In the genomic region with DNA sequence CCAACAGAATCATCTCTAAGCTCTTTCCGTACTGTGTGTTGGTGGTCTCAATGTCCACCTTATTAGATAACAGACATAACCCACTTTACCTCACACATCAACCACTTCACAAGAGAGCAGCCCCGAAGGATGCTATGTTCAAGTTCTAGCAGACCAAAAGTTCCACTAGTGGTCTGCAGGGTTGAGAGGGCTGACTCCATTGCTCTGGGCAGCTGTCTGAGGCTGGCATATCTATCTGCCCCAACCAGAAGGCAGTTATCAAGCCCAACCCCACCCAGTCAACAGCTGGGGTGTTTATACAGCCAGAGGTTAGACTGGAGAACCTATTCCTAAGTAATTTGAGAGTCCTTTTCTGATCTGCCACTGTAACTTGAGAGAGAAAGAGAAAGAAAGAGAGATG, we compare ENCODE assay signal across 13 mouse cellular contexts. TPM values are rescaled to one million over a fixed set of nuclear protein-coding genes. Genes with fewer than 3 reads are reported as not detected.
A peak's percentile ranks its signal among the peaks of the same experiment; 100 is the strongest.
DNase-seq lines count a peak whose midpoint lies in the region; ATAC-seq and TF ChIP-seq lines count a peak whose summit lies in the region.
"Had no signal": no experiment of that assay in that cellular context is flagged by ENCODE, and none has a peak within 500 bp of the region (broad histone marks: within the 10 kb centered on the region; RNA-seq: fewer than 3 reads in every experiment).

No protein-coding gene starts in this region.

- no peak overlapping the region for H3K4me2 ChIP-seq in hindbrain, embryonic 13.5 days
- no peak overlapping the region for H3K4me2 ChIP-seq in hindbrain, postnatal 0 days (ENCODE audit: low read depth, low read length)
- no peak overlapping the region for H3K4me2 ChIP-seq in forebrain, embryonic 11.5 days (ENCODE audit: low read depth, low read length, severe bottlenecking)
- H3K4me2 ChIP-seq: limb, embryonic 15.5 days had no signal

- no peak for TF ChIP-seq CTCF in hindbrain, postnatal 0 days (IDR thresholded peaks at IDR 0.05; ENCODE audit: low read depth)
- no peak for TF ChIP-seq CTCF in MEL (IDR thresholded peaks at IDR 0.05 in 2 of 3, conservative IDR thresholded peaks at IDR 0.05 in 1 of 3; ENCODE audit: control insufficient read depth in 1 of 3, insufficient read depth in 1 of 3, low read depth in 2 of 3, low read length in 3 of 3, poor library complexity in 1 of 3, severe bottlenecking in 1 of 3)

- no peaks in the 10 kb centered on the region for H3K9me3 ChIP-seq in hindbrain, embryonic 13.5 days
- no peaks in the 10 kb centered on the region for H3K9me3 ChIP-seq in hindbrain, postnatal 0 days (ENCODE audit: low read length)
- no peaks in the 10 kb centered on the region for H3K9me3 ChIP-seq in MEL (replicated peaks; ENCODE audit: insufficient read depth, low read length)
- H3K9me3 ChIP-seq in erythroblast, embryonic 14.5 days (ENCODE audit: control insufficient read depth, low read length): no peaks in the 10 kb centered on the region
- H3K9me3 ChIP-seq in forebrain, embryonic 11.5 days (ENCODE audit: control insufficient read depth, low read length): no peaks in the 10 kb centered on the region
- H3K9me3 ChIP-seq: limb, embryonic 15.5 days had no signal

- no peak overlapping the region for H3K9ac ChIP-seq in hindbrain, embryonic 13.5 days
- H3K9ac ChIP-seq in hindbrain, postnatal 0 days (replicated peaks; ENCODE audit: low read length): no peak overlapping the region
- H3K9ac ChIP-seq in MEL (ENCODE audit: control insufficient read depth, low read depth, low read length, poor library complexity, severe bottlenecking): no peak overlapping the region
- H3K9ac ChIP-seq in forebrain, embryonic 11.5 days (ENCODE audit: low read length): no peak overlapping the region
- H3K9ac ChIP-seq: limb, embryonic 15.5 days had no signal

- H3K4me1 ChIP-seq in hindbrain, embryonic 13.5 days (replicated peaks): peaks cover 48% of the 10 kb centered on the region
- H3K4me1 ChIP-seq in hindbrain, postnatal 0 days (ENCODE audit: insufficient read depth, low read length): 0 out of 2 replicates have a peak, but pooled peaks cover 2% of the 10 kb centered on the region
- peaks cover 25 to 62% of the 10 kb centered on the region in 2 experiments for H3K4me1 ChIP-seq in MEL (ENCODE audit: control insufficient read depth in 1 of 2, insufficient read depth in 2 of 2, low read length in 2 of 2)
- H3K4me1 ChIP-seq in erythroblast, embryonic 14.5 days (ENCODE audit: control insufficient read depth): peaks cover 95% of the 10 kb centered on the region
- H3K4me1 ChIP-seq in forebrain, embryonic 11.5 days (replicated peaks; ENCODE audit: control insufficient read depth, insufficient read depth, low read length): peaks cover 2% of the 10 kb centered on the region; the same call in 1 of the 2 replicates

- peak overlapping the region; percentile 77; the same call in 1 of the 2 replicates for H3K27ac ChIP-seq in hindbrain, embryonic 13.5 days
- no peak overlapping the region for H3K27ac ChIP-seq in hindbrain, postnatal 0 days
- H3K27ac ChIP-seq in MEL (ENCODE audit: control insufficient read depth, low read depth, low read length): peak overlapping the region; percentile 60
- H3K27ac ChIP-seq in forebrain, embryonic 11.5 days (ENCODE audit: low read depth, low read length): no peak overlapping the region; the same call in 1 of the 2 replicates
- H3K27ac ChIP-seq: limb, embryonic 15.5 days had no signal

- H3K4me3 ChIP-seq in hindbrain, embryonic 13.5 days: no peak overlapping the region
- H3K4me3 ChIP-seq in hindbrain, postnatal 0 days (ENCODE audit: low read length): no peak overlapping the region
- H3K4me3 ChIP-seq in MEL (ENCODE audit: control insufficient read depth in 1 of 2, insufficient read depth in 1 of 2, low read depth in 2 of 2, low read length in 2 of 2): no peak overlapping the region
- peak overlapping the region; percentile 58 for H3K4me3 ChIP-seq in erythroblast, embryonic 14.5 days (replicated peaks)
- no peak overlapping the region for H3K4me3 ChIP-seq in forebrain, embryonic 11.5 days (ENCODE audit: low read depth, low read length)
- H3K4me3 ChIP-seq: limb, embryonic 15.5 days had no signal

- H3K36me3 ChIP-seq in hindbrain, embryonic 13.5 days: no peaks in the 10 kb centered on the region
- H3K36me3 ChIP-seq in hindbrain, postnatal 0 days (ENCODE audit: insufficient read depth, low read length): no peaks in the 10 kb centered on the region
- H3K36me3 ChIP-seq in MEL (ENCODE audit: control insufficient read depth in 1 of 2, insufficient read depth in 2 of 2, low read length in 2 of 2): peaks cover 0 to 43% of the 10 kb centered on the region in 2 experiments; a peak in 2 of 4 replicates
- H3K36me3 ChIP-seq in erythroblast, embryonic 14.5 days (ENCODE audit: control insufficient read depth): peaks cover 77% of the 10 kb centered on the region
- no peaks in the 10 kb centered on the region for H3K36me3 ChIP-seq in forebrain, embryonic 11.5 days (ENCODE audit: control insufficient read depth, insufficient read depth, low read length)
- H3K36me3 ChIP-seq: limb, embryonic 15.5 days had no signal

- 93% methylated on average over 2 of the region's 2 CpGs for WGBS in hindbrain, embryonic 13.5 days
- WGBS in hindbrain, postnatal 0 days: 93% methylated on average over 2 of the region's 2 CpGs
- 85% methylated on average over 2 of the region's 2 CpGs for WGBS in forebrain, embryonic 11.5 days

- no peak for ATAC-seq in hindbrain, embryonic 13.5 days (ENCODE audit: low FRiP score)
- ATAC-seq in hindbrain, postnatal 0 days: no peak
- peak; percentile 51 for ATAC-seq in megakaryocyte-erythroid progenitor cell, adult 5-6 weeks (replicated peaks; ENCODE audit: low FRiP score, low TSS enrichment, poor library complexity, severe bottlenecking)
- no peak for ATAC-seq in forebrain, embryonic 11.5 days (replicated peaks; ENCODE audit: low FRiP score)
- no peak for ATAC-seq in CD4-positive, CD25-positive, alpha-beta regulatory T cell, adult 4 months

- H3K27me3 ChIP-seq in hindbrain, embryonic 13.5 days: peaks cover 34% of the 10 kb centered on the region
- no peaks in the 10 kb centered on the region for H3K27me3 ChIP-seq in hindbrain, postnatal 0 days (ENCODE audit: insufficient read depth, low read length)
- H3K27me3 ChIP-seq in MEL (ENCODE audit: control insufficient read depth in 1 of 2, insufficient read depth in 2 of 2, low read length in 2 of 2): no peaks in the 10 kb centered on the region
- no peaks in the 10 kb centered on the region for H3K27me3 ChIP-seq in erythroblast, embryonic 14.5 days (ENCODE audit: control insufficient read depth)
- H3K27me3 ChIP-seq in forebrain, embryonic 11.5 days (ENCODE audit: control insufficient read depth, insufficient read depth, low read length): no peaks in the 10 kb centered on the region
- H3K27me3 ChIP-seq: limb, embryonic 15.5 days had no signal

- no peak for DNase-seq in hindbrain, postnatal 0 days (ENCODE audit: low spot score)
- DNase-seq in MEL (ENCODE audit: low read depth, low spot score): peak; percentile 66
- DNase-seq in forebrain, embryonic 11.5 days (ENCODE audit: low spot score): no peak
- no peak for DNase-seq in cerebellum, postnatal 4 days (ENCODE audit: low spot score in 2 of 2)
- DNase-seq: adrenal gland, postnatal 25 days; cerebellum, postnatal 14 days; kidney, adult 18-20 months; layer of hippocampus, adult 9-11 months had no signal

- H3K79me2 ChIP-seq in MEL (ENCODE audit: control insufficient read depth, insufficient read depth, low read length, poor library complexity): no peaks in the 10 kb centered on the region

- TF ChIP-seq EP300 in MEL (IDR thresholded peaks at IDR 0.05; ENCODE audit: low read depth in 1 of 2, low read length in 2 of 2): peak; percentile 85 to 92

- TF ChIP-seq POLR2A in MEL (IDR thresholded peaks at IDR 0.05; ENCODE audit: control insufficient read depth in 1 of 2, insufficient read depth in 1 of 2, low read depth in 1 of 2, low read length in 2 of 2, poor library complexity in 1 of 2): no peak

- TF ChIP-seq RAD21 in MEL (IDR thresholded peaks at IDR 0.05; ENCODE audit: low read depth, low read length): no peak

TF ChIP-seq in MEL, 35 proteins besides CTCF, POLR2A, EP300 and RAD21 (continues in another document):
- TF ChIP-seq JUND (IDR thresholded peaks at IDR 0.05; ENCODE audit: low read depth, low read length) (no peak), USF2 (IDR thresholded peaks at IDR 0.05; ENCODE audit: borderline replicate concordance in 1 of 2, insufficient read depth in 1 of 2, low read depth in 1 of 2, low read length in 2 of 2) (no peak), ZC3H11A (IDR thresholded peaks at IDR 0.05; ENCODE audit: low read depth, low read length) (no peak), ZKSCAN1 (IDR thresholded peaks at IDR 0.05; ENCODE audit: low read depth, low read length) (no peak), NELFE (IDR thresholded peaks at IDR 0.05; ENCODE audit: low read depth, low read length) (no peak), MYC (IDR thresholded peaks at IDR 0.05; ENCODE audit: low read depth, low read length) (no peak), ZMIZ1 (IDR thresholded peaks at IDR 0.05; ENCODE audit: low read depth, low read length) (no peak), ETS1 (IDR thresholded peaks at IDR 0.05; ENCODE audit: low read depth, low read length) (peak; percentile 90), NRF1 (IDR thresholded peaks at IDR 0.05; ENCODE audit: insufficient read depth, low read depth, low read length, poor library complexity, severe bottlenecking) (no peak), HCFC1 (IDR thresholded peaks at IDR 0.05; ENCODE audit: low read depth, low read length) (no peak), RCOR1 (IDR thresholded peaks at IDR 0.05; ENCODE audit: low read depth, low read length) (peak; percentile 65; the same call in 1 of the 2 replicates), E2F4 (IDR thresholded peaks at IDR 0.05; ENCODE audit: borderline replicate concordance, low read depth, low read length) (no peak), TCF12 (IDR thresholded peaks at IDR 0.05; ENCODE audit: low read depth, low read length) (peak; percentile 92), USF1 (IDR thresholded peaks at IDR 0.05; ENCODE audit: low read depth, low read length) (no peak)

RNA-seq across cellular contexts. Expression of a gene that starts 48.0 kb away (rescaled TPM):
- 1.6 and 1.7 TPM in 2 replicates for polyA plus RNA-seq in hindbrain, embryonic 13.5 days (2015; fragmentation: Nextera tagmentation; extraction: Ambion mirVana)
- total RNA-seq in hindbrain, postnatal 0 days (2014; rRNA removed): 29.5 and 33.1 TPM in 2 replicates
- 6.0 and 8.1 TPM in 2 replicates for polyA plus RNA-seq in hindbrain, postnatal 0 days (2015; fragmentation: Nextera tagmentation; extraction: Ambion mirVana)
- 0.04 TPM in 1 of 2 replicates, not detected in the other for total RNA-seq in MEL (2012; rRNA removed)
- not detected for polyA plus RNA-seq in MEL (2012; ENCODE audit: insufficient read depth in 1 of 2, insufficient read length in 2 of 2, low read depth in 1 of 2, low replicate concordance in 2 of 2, missing spikeins in 1 of 2)
- not detected in 2 replicates for polyA plus RNA-seq in erythroblast, embryonic 14.5 days (2012)
- total RNA-seq in megakaryocyte-erythroid progenitor cell, adult 5-6 weeks (2014; fragmentation: Nextera tagmentation): 0.83 and 1.5 TPM in 2 replicates
- 0.42 and 0.50 TPM in 2 replicates for total RNA-seq in megakaryocyte-erythroid progenitor cell, adult 5-6 weeks (2017)
- polyA plus RNA-seq in forebrain, embryonic 11.5 days (2014; fragmentation: Nextera tagmentation; extraction: Ambion mirVana): 0.13 and 0.15 TPM in 2 replicates
- polyA plus RNA-seq in CD4-positive, CD25-positive, alpha-beta regulatory T cell, adult 4 months (2017; shearing (Covaris generic)): 100 to 1,000 TPM in 1 of 2 experiments, 10 to 100 TPM in 1; 51.7 to 101 TPM

Comparison
In these comparisons a context has a peak if more than half of its experiments do, and no peak if none do; other contexts are left out.
1. H3K27ac ChIP-seq: peak in hindbrain, embryonic 13.5 days (single experiment) and MEL (single experiment); none in hindbrain, postnatal 0 days (single experiment) and forebrain, embryonic 11.5 days (single experiment).